Mouse (Mus musculus) cerebellum, adult 9-11 months (tissue): Measurements from ENCODE around the gene Cd19.
"Not testable (repeated sequence)": the region's sequence is repeated elsewhere in the genome, so short reads cannot be mapped to it uniquely, and the experiment has no call there.

ENCODE experiments used
- DNase-seq: peaks from one replicate; pipeline ENCODE4 v3.0.0; 2022

The Cd19 gene

DNA sequence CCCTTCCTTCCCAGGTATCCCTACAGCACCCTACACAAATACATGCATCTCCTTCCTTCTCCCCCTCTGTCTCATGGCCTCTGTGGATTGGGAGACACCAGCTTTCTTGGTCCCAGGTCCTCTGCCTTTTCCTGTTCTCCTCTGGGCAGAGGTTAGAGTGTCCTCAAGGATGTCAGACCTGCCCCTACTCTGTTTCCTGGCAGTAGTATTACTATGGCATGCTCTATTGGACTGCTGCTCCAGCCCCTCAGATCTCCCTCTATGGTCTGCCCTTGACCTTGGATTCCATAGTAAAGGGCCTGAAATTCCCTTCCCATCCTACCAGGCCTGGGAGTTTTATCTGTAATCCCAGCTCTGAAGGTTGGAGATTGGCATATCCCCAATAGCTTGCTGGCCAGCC is 15.5 kb upstream of the Cd19 start:
- DNase-seq: peak; percentile 21

DNA sequence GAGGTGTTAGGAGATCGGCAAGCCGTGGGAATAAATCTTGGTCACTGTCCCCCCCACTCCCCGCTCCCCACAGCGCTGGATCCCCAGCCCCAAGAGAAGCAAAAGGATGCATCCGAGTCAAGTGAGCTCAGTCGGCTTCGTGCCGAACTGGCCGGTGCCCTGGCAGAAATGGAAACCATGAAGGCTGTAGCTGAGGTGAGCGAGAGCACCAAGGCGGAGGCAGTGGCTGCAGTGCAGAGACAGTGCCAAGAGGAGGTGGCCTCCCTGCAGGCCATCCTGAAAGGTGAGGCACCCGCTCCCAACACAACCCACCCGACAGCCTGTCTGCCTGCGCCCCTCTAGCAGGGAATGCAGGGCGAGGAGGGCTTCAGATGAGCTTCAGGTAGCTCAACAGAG is 14.8 kb upstream of the Cd19 start:
- DNase-seq: no peak

- peak; percentile 95 for DNase-seq
Observed at GRCm38 (mm10) chr7:126428631-126429502, 14.2 kb upstream of the Cd19 start, which contains the start of gene Rabep2. Gene Rabep2 (plus strand): TSS chr7:126428759.

- peak; percentile 30 for DNase-seq
Observed at GRCm38 (mm10) chr7:126428154-126428553, 13.5 kb upstream of the Cd19 start.

DNA sequence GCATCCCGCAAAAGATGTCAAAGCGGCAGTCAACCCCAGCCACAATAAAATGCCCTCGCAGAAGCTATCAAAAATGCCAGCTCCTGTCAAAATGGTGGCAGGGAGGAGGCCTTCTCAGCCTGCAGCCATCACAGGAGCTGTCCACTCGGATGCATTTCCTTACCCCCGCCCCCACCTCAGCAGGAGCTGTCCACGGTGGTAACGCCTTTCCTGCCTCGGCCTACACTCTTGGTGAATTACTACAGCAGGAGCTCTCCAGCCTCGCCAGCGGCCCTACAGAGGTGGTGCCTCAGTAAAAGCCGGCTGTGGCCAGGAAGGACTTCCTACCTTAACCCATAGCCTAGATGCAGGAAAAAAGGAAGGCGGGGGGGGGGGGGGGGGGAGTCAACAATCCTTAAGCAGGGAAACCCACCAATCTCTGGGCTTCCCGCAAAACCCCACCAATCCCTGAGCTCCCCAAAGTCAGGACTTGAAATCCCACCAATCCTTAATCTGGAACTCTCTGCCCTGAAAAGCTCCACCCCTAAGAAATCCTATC is 12.7 kb upstream of the Cd19 start:
- DNase-seq: peak; percentile 33

GRCm38 (mm10) chr7:126424161-126424560 is 9.5 kb upstream of the Cd19 start:
- DNase-seq: no peak

DNA sequence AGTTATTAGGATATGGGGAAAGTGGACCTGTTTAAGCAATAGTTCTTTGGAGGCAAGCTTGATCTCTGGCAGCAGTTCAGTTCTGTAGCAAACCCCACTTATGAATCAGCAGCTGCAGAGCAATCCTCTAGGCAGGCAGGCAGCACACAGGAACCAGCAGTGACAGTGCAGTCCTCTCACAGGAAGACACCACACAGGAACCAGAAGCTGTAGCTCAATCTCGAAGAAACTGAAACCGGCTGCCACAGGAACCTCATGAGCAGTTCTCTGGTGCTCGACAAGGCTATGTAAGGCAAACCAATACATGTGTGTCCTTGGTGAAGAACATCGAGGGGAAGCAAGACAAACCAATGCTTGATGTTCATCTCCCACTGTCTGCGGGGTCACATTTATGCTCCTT is 7.1 kb upstream of the Cd19 start:
- no peak for DNase-seq

GRCm38 (mm10) chr7:126418496-126418895 is 3.8 kb upstream of the Cd19 start:
- no peak for DNase-seq

DNA sequence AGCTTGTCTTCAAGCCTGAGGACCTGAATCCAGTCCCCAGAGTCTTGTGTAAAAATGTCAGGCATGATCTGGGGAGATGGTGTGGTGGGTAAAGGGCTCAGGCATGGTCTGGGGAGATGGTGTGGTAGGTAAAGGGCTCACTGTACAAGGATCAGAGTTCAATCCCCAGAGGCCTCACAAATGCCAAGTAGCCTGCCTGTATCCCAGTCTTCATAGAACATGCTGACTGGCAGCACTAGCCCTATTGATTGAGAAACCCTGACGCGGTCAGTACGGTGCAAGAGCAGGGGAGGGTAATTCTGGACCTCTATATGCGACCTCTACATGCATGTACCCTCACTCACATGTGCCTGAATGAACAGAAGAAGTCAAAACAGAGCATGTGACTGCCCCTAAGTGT is 2.9 kb upstream of the Cd19 start:
- DNase-seq: no peak

- DNase-seq: no peak
Observed at GRCm38 (mm10) chr7:126417045-126417444, 2.4 kb upstream of the Cd19 start.

DNA sequence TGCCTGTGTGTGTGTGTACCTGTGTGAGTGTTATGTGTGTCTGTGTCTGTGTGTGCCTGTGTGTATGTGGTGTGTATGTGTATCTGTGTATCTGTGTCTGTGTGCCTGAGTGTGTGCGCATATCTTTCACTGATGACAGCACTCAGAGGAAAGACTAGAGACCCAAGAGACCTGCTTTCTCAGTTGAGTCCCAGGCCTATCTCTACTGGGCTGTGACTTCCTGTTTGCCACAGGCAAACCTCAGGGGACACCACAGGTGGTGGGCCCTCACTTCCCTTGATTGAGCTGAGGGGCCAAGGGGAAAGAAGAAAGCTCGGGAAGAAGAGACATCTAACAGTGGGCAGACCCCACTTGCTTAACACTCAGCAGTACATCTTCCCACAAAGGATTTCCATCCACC is 1.9 kb upstream of the Cd19 start:
- DNase-seq: no peak

GRCm38 (mm10) chr7:126411061-126411460 is 3.6 kb downstream of the Cd19 start:
- no peak for DNase-seq

DNA sequence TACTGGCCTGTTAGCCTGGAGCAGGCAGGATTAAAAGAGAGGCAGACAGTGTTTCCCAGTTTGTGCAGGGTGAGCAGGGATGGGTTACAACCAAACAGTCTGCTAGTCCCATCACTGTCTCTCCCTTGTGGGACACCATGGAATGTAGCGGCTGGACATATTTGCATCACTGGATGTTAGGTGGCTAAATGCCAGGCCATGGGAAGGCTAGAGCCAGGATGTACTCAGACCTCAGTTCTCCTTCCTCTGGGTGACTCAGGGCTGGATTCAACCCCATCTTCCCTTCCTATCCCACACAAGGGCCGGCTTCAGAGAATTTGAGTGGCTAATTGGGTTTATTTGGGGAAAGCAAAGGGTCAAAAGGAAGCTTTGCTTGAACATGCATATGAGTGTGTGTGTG is 6.0 kb downstream of the Cd19 start:
- DNase-seq: no peak

DNA sequence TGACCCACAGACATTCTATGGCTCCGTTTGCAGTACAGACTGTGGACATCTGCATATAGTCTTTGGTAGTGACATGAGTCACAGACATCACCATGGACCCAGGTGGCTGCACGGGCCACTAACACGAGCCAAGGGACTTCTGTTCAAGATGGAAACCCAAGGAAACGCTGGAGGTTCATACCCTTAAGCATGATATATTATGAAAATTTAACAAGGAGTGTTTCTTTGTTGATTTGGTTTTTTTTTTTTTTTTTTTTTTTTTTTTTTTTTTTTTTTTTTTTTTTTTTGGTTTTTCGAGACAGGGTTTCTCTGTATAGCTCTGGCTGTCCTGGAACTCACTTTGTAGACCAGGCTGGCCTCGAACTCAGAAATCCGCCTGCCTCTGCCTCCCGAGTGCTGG is 12.2 kb downstream of the Cd19 start:
- not testable (repeated sequence) for DNase-seq

GRCm38 (mm10) chr7:126399548-126399947 is 15.1 kb downstream of the Cd19 start:
- peak; percentile 77 for DNase-seq

- peak; percentile 32 for DNase-seq
Observed at GRCm38 (mm10) chr7:126397822-126398221, 16.9 kb downstream of the Cd19 start.

GRCm38 (mm10) chr7:126397221-126397620 is 17.5 kb downstream of the Cd19 start:
- DNase-seq: peak; percentile 29

GRCm38 (mm10) chr7:126396298-126397119 is 18.2 kb downstream of the Cd19 start, which contains the start of gene Nfatc2ip:
Gene Nfatc2ip (minus strand): TSS chr7:126396737.
- peak; percentile 97 for DNase-seq

DNA sequence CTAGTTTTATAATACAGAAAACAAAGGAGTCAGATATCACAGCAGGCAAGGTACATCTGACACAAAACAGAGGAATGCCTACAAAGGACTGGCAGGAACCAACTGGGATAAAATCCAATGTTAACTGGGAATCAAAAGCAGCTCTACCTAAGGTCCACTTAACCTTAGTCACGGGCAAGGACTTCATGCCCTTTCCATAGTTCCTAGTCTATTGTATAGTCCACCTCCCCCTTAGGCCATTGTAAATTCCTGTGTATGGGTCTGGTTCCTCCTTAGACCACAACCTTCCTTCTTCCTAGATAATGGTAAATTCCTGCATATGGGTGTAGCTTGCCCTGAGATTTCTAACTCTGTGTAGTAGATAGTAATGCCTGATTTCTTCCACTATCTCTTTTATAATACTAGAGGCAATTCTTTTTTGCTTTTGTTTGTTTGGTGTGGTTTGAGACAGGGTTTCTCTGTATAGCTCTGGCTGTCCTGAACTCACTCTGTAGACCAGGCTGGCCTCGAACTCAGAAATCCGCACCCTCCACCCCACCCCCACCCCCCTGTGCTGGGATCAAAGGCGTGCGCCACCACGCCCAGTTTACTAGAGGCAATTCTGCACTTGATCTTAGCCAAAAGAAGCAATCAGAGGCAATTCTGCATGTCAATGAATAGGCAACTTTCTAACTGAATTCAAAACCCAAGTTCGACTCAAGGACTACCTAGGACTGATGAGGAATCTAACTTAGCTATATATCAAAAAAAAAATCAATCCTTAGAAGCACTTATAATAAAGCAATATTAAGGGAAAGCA is 22.4 kb downstream of the Cd19 start:
- not testable (repeated sequence) for DNase-seq

DNA sequence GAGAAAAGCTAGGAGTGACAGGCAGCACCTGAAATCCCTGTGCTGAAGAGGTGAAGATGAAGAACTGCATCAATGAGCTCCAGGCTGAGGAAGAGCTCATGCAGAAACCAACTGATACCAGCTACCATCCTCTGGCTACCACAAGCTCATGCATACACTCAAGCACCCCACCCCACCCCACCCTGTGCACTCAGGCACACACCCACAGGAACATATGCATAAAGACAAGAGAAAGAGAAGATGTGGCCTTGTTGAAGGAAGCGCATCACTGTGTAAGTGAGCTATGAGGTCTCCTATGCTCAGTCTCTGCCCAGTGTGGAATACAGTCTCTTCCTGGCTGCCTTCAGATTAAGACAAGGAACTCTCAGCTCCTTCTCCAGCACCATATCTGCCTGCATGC is 26.5 kb downstream of the Cd19 start:
- DNase-seq: no peak

GRCm38 (mm10) chr7:126383565-126383964 is 31.1 kb downstream of the Cd19 start:
- no peak for DNase-seq

DNA sequence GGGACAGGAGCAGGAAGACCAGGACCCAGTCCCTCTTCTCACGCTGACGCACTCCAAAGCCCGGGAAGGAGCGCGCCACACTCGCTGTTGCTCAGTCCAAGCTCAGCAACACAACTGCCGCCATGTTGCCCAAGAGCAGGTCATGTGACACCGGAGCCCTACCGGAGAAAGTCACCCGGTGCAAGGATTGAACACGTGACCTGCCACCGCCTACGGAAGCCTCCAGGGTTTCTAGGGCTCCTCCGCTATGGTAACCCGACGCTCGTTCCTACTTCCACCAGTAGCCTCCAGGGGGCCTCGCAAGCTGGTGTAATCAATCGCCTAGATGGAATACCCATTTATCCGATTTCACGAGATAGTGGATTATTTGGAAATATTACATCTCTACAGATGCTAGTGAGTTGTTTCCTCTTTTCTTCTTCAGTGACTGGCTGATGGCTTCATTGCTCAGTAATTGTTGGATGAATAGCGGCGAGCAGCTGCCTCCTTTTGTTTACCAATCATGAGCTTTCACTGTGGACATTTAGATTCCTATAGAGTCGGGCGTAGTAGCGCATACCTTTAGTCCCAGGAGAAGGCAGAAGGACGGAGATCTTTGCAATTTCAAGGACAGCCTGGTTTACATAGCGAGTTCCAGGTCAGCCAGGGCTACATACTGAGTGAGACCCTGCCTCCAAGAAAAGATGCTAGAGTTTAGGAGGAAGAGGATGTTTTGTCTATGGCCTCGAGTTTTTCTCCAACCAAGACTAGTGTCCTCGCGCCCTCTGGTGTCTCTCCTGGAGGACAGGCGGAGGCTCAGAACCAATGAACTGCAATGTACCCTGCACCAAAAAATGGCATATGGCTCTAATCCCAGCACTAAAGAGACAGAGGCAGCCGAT is 37.2 kb downstream of the Cd19 start, which contains the start of gene Spns1:
Gene Spns1 (minus strand): TSS at position 173 of the 881 bp plus-strand sequence.
- DNase-seq: peak; percentile 97
